ENCODE assay signal across 10 mouse cellular contexts in the genomic region with DNA sequence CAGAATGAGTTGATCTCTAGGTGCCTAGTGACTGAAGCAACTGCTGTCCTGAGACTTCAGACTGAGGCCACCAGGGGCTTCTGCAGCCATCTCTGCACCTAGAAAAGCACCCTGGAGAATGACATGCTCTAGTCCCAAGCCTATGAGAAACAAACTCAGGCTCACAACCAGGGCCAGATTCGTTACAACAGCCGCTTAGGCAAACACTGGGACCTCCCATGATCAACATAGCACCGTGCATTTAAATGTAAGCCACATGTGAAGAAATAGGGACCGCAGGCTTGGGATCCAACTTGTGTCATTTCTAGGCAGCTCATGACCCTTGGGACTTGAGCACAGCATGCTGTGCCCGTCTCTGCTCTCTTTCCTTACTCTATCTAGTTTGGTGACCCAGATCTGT. TPM values are rescaled to one million over a fixed set of nuclear protein-coding genes. Genes with fewer than 3 reads are reported as not detected.
DNase-seq lines count a peak whose midpoint lies in the region; ATAC-seq and TF ChIP-seq lines count a peak whose summit lies in the region.
"Had no signal": no experiment of that assay in that cellular context is flagged by ENCODE, and none has a peak within 500 bp of the region (broad histone marks: within the 10 kb centered on the region; RNA-seq: fewer than 3 reads in every experiment).

No protein-coding gene starts in this region.

- intact Hi-C loops in heart, adult 2 months (cut with DNase I): no loop called here
- intact Hi-C loops in heart, postnatal 14 days (cut with DNase I): no loop called here

- H3K4me3 ChIP-seq in heart, adult 2 months: no peak overlapping the region
- no peak overlapping the region for H3K4me3 ChIP-seq in lung, embryonic 16.5 days (ENCODE audit: low read length)
- no peak overlapping the region for H3K4me3 ChIP-seq in lung, adult 2 months (replicated peaks; ENCODE audit: extremely low read depth, low read depth, low read length)
- H3K4me3 ChIP-seq in limb, embryonic 14.5 days (replicated peaks; ENCODE audit: low read length): no peak overlapping the region
- no peak overlapping the region for H3K4me3 ChIP-seq in stomach, embryonic 16.5 days (replicated peaks; ENCODE audit: low read length)

- no peak overlapping the region for H3K4me2 ChIP-seq in lung, embryonic 16.5 days (ENCODE audit: low read depth, low read length)
- H3K4me2 ChIP-seq in limb, embryonic 14.5 days (replicated peaks; ENCODE audit: low read depth, low read length, severe bottlenecking): 0 out of 2 replicates have a peak overlapping the region, but pooled peaks have one; percentile 25
- H3K4me2 ChIP-seq in stomach, embryonic 16.5 days (ENCODE audit: low read depth, low read length): peak overlapping the region; percentile 20; the same call in 1 of the 2 replicates

- 0 out of 2 replicates have a peak, but pooled peaks have one; percentile 2 for TF ChIP-seq CTCF in heart, adult 2 months (IDR thresholded peaks at IDR 0.05)
- no peak for TF ChIP-seq CTCF in lung, adult 2 months (IDR thresholded peaks at IDR 0.05; ENCODE audit: insufficient read depth, low read length)

- peaks cover 3% of the 10 kb centered on the region; the same call in 1 of the 2 replicates for H3K36me3 ChIP-seq in heart, adult 2 months (ENCODE audit: control insufficient read depth, insufficient read depth, low read length)
- no peaks in the 10 kb centered on the region for H3K36me3 ChIP-seq in lung, embryonic 16.5 days (ENCODE audit: control insufficient read depth, insufficient read depth, low read length)
- no peaks in the 10 kb centered on the region for H3K36me3 ChIP-seq in limb, embryonic 14.5 days (ENCODE audit: control insufficient read depth, insufficient read depth, low read length)
- no peaks in the 10 kb centered on the region for H3K36me3 ChIP-seq in stomach, embryonic 16.5 days (ENCODE audit: control insufficient read depth, insufficient read depth, low read length)

- H3K9me3 ChIP-seq in lung, embryonic 16.5 days (ENCODE audit: control insufficient read depth, low read length): no peaks in the 10 kb centered on the region
- H3K9me3 ChIP-seq in limb, embryonic 14.5 days (ENCODE audit: control insufficient read depth, low read length): no peaks in the 10 kb centered on the region
- no peaks in the 10 kb centered on the region for H3K9me3 ChIP-seq in stomach, embryonic 16.5 days (replicated peaks; ENCODE audit: control insufficient read depth, low read length)

- DNase-seq in heart, adult 2 months: no peak
- DNase-seq in heart, postnatal 14 days: no peak
- DNase-seq in lung, adult 2 months: no peak
- no peak for DNase-seq in limb, embryonic 14.5 days (ENCODE audit: low spot score)
- DNase-seq in layer of hippocampus, adult 11-12 months (ENCODE audit: low spot score): no peak
- DNase-seq in adrenal gland, postnatal 36 days: no peak
- DNase-seq: cerebellum, postnatal 36 days had no signal

- no peaks in the 10 kb centered on the region for H3K27me3 ChIP-seq in heart, adult 2 months (ENCODE audit: control insufficient read depth, insufficient read depth, low read length)
- H3K27me3 ChIP-seq in lung, embryonic 16.5 days (ENCODE audit: control insufficient read depth, insufficient read depth, low read depth, low read length): no peaks in the 10 kb centered on the region
- H3K27me3 ChIP-seq in limb, embryonic 14.5 days (ENCODE audit: control insufficient read depth, insufficient read depth, low read length): no peaks in the 10 kb centered on the region
- H3K27me3 ChIP-seq in stomach, embryonic 16.5 days (ENCODE audit: control insufficient read depth, insufficient read depth, low read length): no peaks in the 10 kb centered on the region
- H3K27me3 ChIP-seq: Patski had no signal

- TF ChIP-seq POLR2A in heart, adult 2 months (IDR thresholded peaks at IDR 0.05; ENCODE audit: insufficient read depth, low read depth, low read length): no peak
- TF ChIP-seq POLR2A in lung, adult 2 months (IDR thresholded peaks at IDR 0.05; ENCODE audit: borderline replicate concordance, extremely low read depth, low read depth, low read length): no peak
- no peak for TF ChIP-seq POLR2A in limb, embryonic 14.5 days (IDR thresholded peaks at IDR 0.05; ENCODE audit: borderline replicate concordance, extremely low read depth, insufficient read depth, insufficient read length)

- H3K4me1 ChIP-seq in heart, adult 2 months (ENCODE audit: control insufficient read depth, insufficient read depth, low read length): peaks cover 31% of the 10 kb centered on the region
- H3K4me1 ChIP-seq in lung, embryonic 16.5 days (replicated peaks; ENCODE audit: control insufficient read depth, insufficient read depth, low read length): peaks cover 70% of the 10 kb centered on the region
- peaks cover 38% of the 10 kb centered on the region for H3K4me1 ChIP-seq in lung, adult 2 months (ENCODE audit: control insufficient read depth, insufficient read depth, low read length)
- H3K4me1 ChIP-seq in limb, embryonic 14.5 days (ENCODE audit: control insufficient read depth, insufficient read depth, low read length): peaks cover 54% of the 10 kb centered on the region
- H3K4me1 ChIP-seq in stomach, embryonic 16.5 days (ENCODE audit: control insufficient read depth, insufficient read depth, low read length): peaks cover 59% of the 10 kb centered on the region

- WGBS in heart, adult 2 months: 66% methylated on average over 5 of the region's 5 CpGs
- 76% methylated on average over 5 of the region's 5 CpGs for WGBS in lung, embryonic 16.5 days
- 48% methylated on average over 5 of the region's 5 CpGs for WGBS in lung, adult 2 months
- WGBS in limb, embryonic 14.5 days: 65% methylated on average over 5 of the region's 5 CpGs
- 67% methylated on average over 5 of the region's 5 CpGs for WGBS in stomach, embryonic 16.5 days

- H3K9ac ChIP-seq in heart, adult 2 months (ENCODE audit: low read depth, low read length): no peak overlapping the region
- no peak overlapping the region for H3K9ac ChIP-seq in lung, embryonic 16.5 days (ENCODE audit: low read length)
- no peak overlapping the region for H3K9ac ChIP-seq in limb, embryonic 14.5 days (ENCODE audit: low read depth, low read length, severe bottlenecking)
- peak overlapping the region; percentile 10; the same call in 1 of the 2 replicates for H3K9ac ChIP-seq in stomach, embryonic 16.5 days (ENCODE audit: low read length)

- H3K79me2 ChIP-seq in heart, adult 2 months (replicated peaks; ENCODE audit: control insufficient read depth, insufficient read depth, low read length): 0 out of 2 replicates have a peak, but pooled peaks cover 2% of the 10 kb centered on the region

- no peak for ATAC-seq in lung, embryonic 16.5 days (ENCODE audit: low read depth)
- no peak for ATAC-seq in limb, embryonic 14.5 days (ENCODE audit: low FRiP score, low read depth)
- ATAC-seq in stomach, embryonic 16.5 days (ENCODE audit: insufficient read depth, low FRiP score): no peak

- no peak for TF ChIP-seq EP300 in heart, adult 2 months (IDR thresholded peaks at IDR 0.05; ENCODE audit: insufficient read depth, low read depth, low read length)

- H3K27ac ChIP-seq in heart, adult 2 months: no peak overlapping the region
- peak overlapping the region; percentile 56 for H3K27ac ChIP-seq in lung, embryonic 16.5 days (ENCODE audit: low read length)
- H3K27ac ChIP-seq in limb, embryonic 14.5 days (replicated peaks; ENCODE audit: low read depth, low read length): no peak overlapping the region
- H3K27ac ChIP-seq in stomach, embryonic 16.5 days (ENCODE audit: low read length): peak overlapping the region; percentile 90

RNA-seq across cellular contexts. Expression of a gene that starts 22.5 kb away (rescaled TPM):
- total RNA-seq in heart, adult 2 months (2021): 1 to 10 TPM; 2.8 to 3.4 TPM
- 3.7 and 4.6 TPM in 2 replicates for polyA plus RNA-seq in heart, adult 2 months (2012; rRNA removed)
- 1 to 10 TPM; 3.1 to 3.4 TPM for total RNA-seq in heart, postnatal 14 days (2021)
- 6.5 and 6.8 TPM in 2 replicates for polyA plus RNA-seq in lung, embryonic 16.5 days (2015; fragmentation: Nextera tagmentation; extraction: Ambion mirVana)
- 5.1 and 5.5 TPM in 2 replicates for polyA plus RNA-seq in lung, adult 2 months (2012; rRNA removed)
- 4.5 and 5.1 TPM in 2 replicates for polyA plus RNA-seq in limb, embryonic 14.5 days (2012; rRNA removed)
- 4.2 and 5.4 TPM in 2 replicates for polyA plus RNA-seq in limb, embryonic 14.5 days (2014; fragmentation: Nextera tagmentation; extraction: Ambion mirVana)
- polyA plus RNA-seq in stomach, embryonic 16.5 days (2015; fragmentation: Nextera tagmentation; extraction: Ambion mirVana): 5.1 and 5.7 TPM in 2 replicates
- 1 to 10 TPM; 4.3 to 5.2 TPM for total RNA-seq in adrenal gland, postnatal 36 days (2021)

RNA-seq across cellular contexts. Expression of a gene that starts 23.5 kb away (rescaled TPM):
- 10 to 100 TPM in 1 of 2 experiments, 1 to 10 TPM in 1; 8.5 to 10.1 TPM for total RNA-seq in heart, adult 2 months (2021)
- polyA plus RNA-seq in heart, adult 2 months (2012; rRNA removed): 5.7 and 7.3 TPM in 2 replicates
- 10 to 100 TPM in 1 of 2 experiments, 1 to 10 TPM in 1; 9.7 to 15.5 TPM for total RNA-seq in heart, postnatal 14 days (2021)
- 16.0 and 17.5 TPM in 2 replicates for polyA plus RNA-seq in lung, embryonic 16.5 days (2015; fragmentation: Nextera tagmentation; extraction: Ambion mirVana)
- 19.9 and 21.9 TPM in 2 replicates for polyA plus RNA-seq in lung, adult 2 months (2012; rRNA removed)
- polyA plus RNA-seq in limb, embryonic 14.5 days (2012; rRNA removed): 17.4 and 19.2 TPM in 2 replicates
- 12.7 and 15.1 TPM in 2 replicates for polyA plus RNA-seq in limb, embryonic 14.5 days (2014; fragmentation: Nextera tagmentation; extraction: Ambion mirVana)
- polyA plus RNA-seq in stomach, embryonic 16.5 days (2015; fragmentation: Nextera tagmentation; extraction: Ambion mirVana): 15.4 and 16.9 TPM in 2 replicates
- total RNA-seq in adrenal gland, postnatal 36 days (2021): 10 to 100 TPM; 78.8 to 99.7 TPM

RNA-seq across cellular contexts. Expression of a gene that starts 32.0 kb away (rescaled TPM):
- total RNA-seq in heart, adult 2 months (2021): 10 to 100 TPM; 58.6 to 68.2 TPM
- 68.8 and 98.5 TPM in 2 replicates for polyA plus RNA-seq in heart, adult 2 months (2012; rRNA removed)
- 10 to 100 TPM; 65.0 to 75.7 TPM for total RNA-seq in heart, postnatal 14 days (2021)
- 20.6 and 23.9 TPM in 2 replicates for polyA plus RNA-seq in lung, embryonic 16.5 days (2015; fragmentation: Nextera tagmentation; extraction: Ambion mirVana)
- 14.7 and 23.8 TPM in 2 replicates for polyA plus RNA-seq in lung, adult 2 months (2012; rRNA removed)
- polyA plus RNA-seq in limb, embryonic 14.5 days (2012; rRNA removed): 29.3 and 30.5 TPM in 2 replicates
- 26.5 and 30.3 TPM in 2 replicates for polyA plus RNA-seq in limb, embryonic 14.5 days (2014; fragmentation: Nextera tagmentation; extraction: Ambion mirVana)
- 23.7 and 26.7 TPM in 2 replicates for polyA plus RNA-seq in stomach, embryonic 16.5 days (2015; fragmentation: Nextera tagmentation; extraction: Ambion mirVana)
- total RNA-seq in adrenal gland, postnatal 36 days (2021): 10 to 100 TPM; 58.2 to 58.7 TPM

RNA-seq across cellular contexts. Expression of a gene that starts 39.7 kb away (rescaled TPM):
- total RNA-seq in heart, adult 2 months (2021): 1 to 10 TPM; 4.1 to 6.9 TPM
- 6.6 and 11.3 TPM in 2 replicates for polyA plus RNA-seq in heart, adult 2 months (2012; rRNA removed)
- 1 to 10 TPM; 3.8 to 6.5 TPM for total RNA-seq in heart, postnatal 14 days (2021)
- polyA plus RNA-seq in lung, embryonic 16.5 days (2015; fragmentation: Nextera tagmentation; extraction: Ambion mirVana): 1.8 and 5.6 TPM in 2 replicates
- 193 and 242 TPM in 2 replicates for polyA plus RNA-seq in lung, adult 2 months (2012; rRNA removed)
- polyA plus RNA-seq in limb, embryonic 14.5 days (2012; rRNA removed): 1.3 and 2.4 TPM in 2 replicates
- polyA plus RNA-seq in limb, embryonic 14.5 days (2014; fragmentation: Nextera tagmentation; extraction: Ambion mirVana): 0.97 and 2.8 TPM in 2 replicates
- 21.1 and 23.6 TPM in 2 replicates for polyA plus RNA-seq in stomach, embryonic 16.5 days (2015; fragmentation: Nextera tagmentation; extraction: Ambion mirVana)
- total RNA-seq in adrenal gland, postnatal 36 days (2021): 1 to 10 TPM; 1.1 to 3.9 TPM

RNA-seq across cellular contexts. Expression of a gene that starts 46.0 kb away (rescaled TPM):
- total RNA-seq in heart, adult 2 months (2021): 10 to 100 TPM; 39.6 to 44.8 TPM
- 129 and 132 TPM in 2 replicates for polyA plus RNA-seq in heart, adult 2 months (2012; rRNA removed)
- total RNA-seq in heart, postnatal 14 days (2021): 10 to 100 TPM; 45.3 to 48.2 TPM
- polyA plus RNA-seq in lung, embryonic 16.5 days (2015; fragmentation: Nextera tagmentation; extraction: Ambion mirVana): 34.0 and 36.4 TPM in 2 replicates
- polyA plus RNA-seq in lung, adult 2 months (2012; rRNA removed): 170 and 173 TPM in 2 replicates
- 51.3 and 76.1 TPM in 2 replicates for polyA plus RNA-seq in limb, embryonic 14.5 days (2012; rRNA removed)
- 55.3 and 66.9 TPM in 2 replicates for polyA plus RNA-seq in limb, embryonic 14.5 days (2014; fragmentation: Nextera tagmentation; extraction: Ambion mirVana)
- 41.5 and 41.9 TPM in 2 replicates for polyA plus RNA-seq in stomach, embryonic 16.5 days (2015; fragmentation: Nextera tagmentation; extraction: Ambion mirVana)
- 100 to 1,000 TPM; 175 to 184 TPM for total RNA-seq in adrenal gland, postnatal 36 days (2021)

Comparison
In these comparisons a context has a peak if more than half of its experiments do, and no peak if none do; other contexts are left out.
1. H3K27ac ChIP-seq: peak in lung, embryonic 16.5 days (single experiment) and stomach, embryonic 16.5 days (single experiment); none in heart, adult 2 months (single experiment) and limb, embryonic 14.5 days (single experiment).